Mouse (Mus musculus) spleen, adult 12 weeks (tissue): Measurements from ENCODE around the gene Susd6.
A peak's percentile ranks its signal among the peaks of the same experiment; 100 is the strongest.
"Not testable (repeated sequence)": the region's sequence is repeated elsewhere in the genome, so short reads cannot be mapped to it uniquely, and the experiment has no call there.

ENCODE experiments used
- DNase-seq: peaks from one replicate; pipeline ENCODE4 v3.0.0; 2022; ENCODE audit warnings: low spot score

The Susd6 gene

GRCm38 (mm10) chr12:80785597-80785996 is 4.7 kb upstream of the Susd6 start:
- no peak for DNase-seq

DNA sequence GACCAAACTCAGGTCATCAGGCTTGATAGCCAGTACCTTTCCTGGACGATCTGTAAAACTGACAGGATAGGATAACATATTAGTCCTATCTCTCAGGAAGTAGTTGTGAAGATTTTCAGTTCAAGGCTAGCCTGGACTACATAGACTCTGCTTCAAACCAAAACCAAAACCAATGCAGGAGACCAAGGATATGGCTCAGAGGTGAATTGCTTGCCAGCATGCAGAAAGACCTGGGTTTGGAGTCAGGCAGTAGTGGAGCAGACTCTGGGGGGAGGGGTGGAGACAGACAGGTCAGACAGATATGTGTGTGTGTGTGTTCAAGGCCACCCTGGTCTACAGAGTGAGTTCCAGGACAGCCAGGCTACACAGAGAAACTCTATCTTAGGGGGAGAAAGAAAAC is 3.7 kb upstream of the Susd6 start:
- no peak for DNase-seq

DNA sequence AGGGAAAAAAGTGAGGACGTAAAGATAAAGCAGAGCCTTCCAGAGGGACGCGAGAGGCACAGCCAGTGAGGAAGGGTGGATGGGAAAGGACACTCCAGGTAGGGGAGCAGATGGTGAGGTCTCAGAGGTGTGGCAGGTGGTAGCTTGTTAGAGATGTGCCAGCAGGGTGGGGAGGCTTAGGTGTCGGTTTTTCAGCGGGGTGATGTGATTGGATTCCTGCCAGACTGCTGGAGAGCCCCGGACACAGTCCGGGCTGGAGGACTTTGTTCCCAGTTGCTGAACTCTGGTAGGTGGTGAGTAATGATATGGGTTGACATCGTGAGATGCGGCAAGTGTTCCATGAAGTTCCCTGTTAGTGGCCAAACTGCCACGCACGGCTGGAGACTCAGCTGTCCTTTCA is 2.7 kb upstream of the Susd6 start:
- no peak for DNase-seq

DNA sequence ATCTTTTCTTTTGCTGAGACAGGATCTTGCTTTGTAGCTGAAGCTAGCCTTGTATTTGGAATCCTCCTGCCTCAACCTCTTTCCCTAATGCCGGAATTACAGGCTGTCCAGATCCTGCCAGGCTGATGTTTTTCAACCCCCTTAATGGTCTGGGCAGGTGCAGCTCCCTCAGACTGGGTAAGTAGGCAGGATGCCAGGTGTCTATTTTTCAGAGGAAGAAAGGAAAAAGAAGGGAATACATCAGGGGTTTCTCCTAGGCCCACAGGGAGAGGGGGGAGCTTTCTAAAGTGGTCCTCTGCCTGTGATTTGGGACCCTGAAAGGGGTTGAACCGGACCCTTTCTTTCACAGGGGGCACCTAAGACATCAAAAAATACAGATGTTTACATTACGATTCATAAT is 2.1 kb upstream of the Susd6 start:
- DNase-seq: no peak

- DNase-seq: not testable (repeated sequence)
Observed at GRCm38 (mm10) chr12:80789276-80789675, 1.0 kb upstream of the Susd6 start.

GRCm38 (mm10) chr12:80790700-80791570 is 625 bp downstream of the Susd6 start:
- DNase-seq: no peak

- no peak for DNase-seq
Observed at GRCm38 (mm10) chr12:80791571-80792444, 1.5 kb downstream of the Susd6 start.

DNA sequence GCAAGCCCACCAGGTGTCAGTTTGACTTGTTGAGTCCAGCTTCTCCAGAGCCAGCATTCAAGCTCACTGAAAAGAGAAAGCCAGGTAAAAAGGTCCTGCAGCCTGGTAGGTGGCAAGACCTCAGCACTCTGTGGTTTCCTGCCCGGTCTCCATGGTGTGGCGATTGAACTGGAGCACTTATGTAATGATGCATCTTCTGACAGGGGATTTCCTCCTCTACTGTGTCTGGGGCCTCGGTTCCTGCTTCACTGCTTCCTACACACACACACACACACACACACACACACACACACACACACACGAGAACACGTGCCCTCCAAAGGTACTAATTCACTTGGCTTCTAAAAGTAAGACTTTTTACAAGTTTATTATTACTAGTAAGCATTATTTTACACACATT is 2.6 kb downstream of the Susd6 start:
- DNase-seq: peak; percentile 50

- DNase-seq: no peak
Observed at GRCm38 (mm10) chr12:80793535-80793934, 3.2 kb downstream of the Susd6 start.

DNA sequence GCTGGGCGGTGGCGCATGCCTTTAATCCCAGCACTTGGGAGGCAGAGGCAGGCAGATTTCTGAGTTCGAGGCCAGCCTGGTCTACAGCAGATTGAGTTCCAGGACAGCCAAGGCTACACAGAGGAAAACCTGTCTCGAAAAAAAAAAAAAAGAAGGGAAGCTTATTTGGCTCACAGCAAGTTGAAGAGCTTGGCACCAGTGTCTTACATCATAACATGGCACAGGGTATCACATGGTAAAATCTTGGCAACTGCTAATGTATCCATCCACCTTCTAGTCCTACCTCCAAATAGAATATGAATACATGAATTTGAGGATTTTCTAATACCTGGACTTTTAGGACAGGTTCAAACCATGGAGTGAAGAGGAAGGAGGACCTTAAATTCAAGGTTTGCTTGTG is 4.2 kb downstream of the Susd6 start:
- no peak for DNase-seq

DNA sequence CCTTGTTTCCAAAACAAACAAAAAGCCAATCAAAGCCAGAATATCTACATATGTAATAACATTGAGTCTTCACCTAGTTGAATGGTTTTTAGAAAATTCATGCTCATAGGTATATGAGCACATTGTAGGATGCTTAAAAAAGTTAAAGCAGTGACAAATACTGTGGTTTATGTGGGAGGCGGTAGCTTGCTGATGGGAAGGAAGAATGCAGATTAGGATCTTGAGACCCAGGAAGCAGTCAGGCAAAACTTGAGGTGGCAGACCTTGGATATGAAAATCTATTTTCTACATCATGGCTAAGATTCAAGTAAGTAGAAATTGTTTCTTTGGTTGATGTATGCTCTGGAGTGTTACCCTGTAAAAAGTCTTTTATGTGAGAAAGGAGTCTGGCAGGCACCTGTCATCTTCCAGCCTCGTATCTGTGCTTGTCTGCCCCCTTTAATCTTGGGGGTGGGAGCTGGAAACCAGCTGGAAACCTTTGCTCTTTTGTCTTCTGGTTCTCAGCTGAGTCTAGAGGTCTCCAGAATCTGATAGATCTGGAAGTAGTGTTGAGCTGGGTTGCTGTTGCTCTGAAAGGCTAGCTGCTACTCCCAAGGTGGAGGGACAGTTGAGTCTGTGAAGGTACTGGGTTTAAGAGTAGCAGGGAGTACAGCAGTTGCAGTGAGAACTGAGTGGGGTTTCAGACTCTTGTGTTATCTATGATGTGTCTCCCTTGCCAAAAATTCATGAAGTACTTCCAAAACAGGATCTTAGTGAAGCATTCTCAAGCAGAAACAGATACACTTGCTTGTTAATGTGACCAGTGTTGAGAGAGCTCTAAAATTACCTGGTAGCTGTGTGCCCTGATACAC is 4.8 kb downstream of the Susd6 start:
- DNase-seq: no peak

GRCm38 (mm10) chr12:80798271-80798670 is 8.0 kb downstream of the Susd6 start:
- no peak for DNase-seq

- no peak for DNase-seq
Observed at GRCm38 (mm10) chr12:80800156-80800555, 9.8 kb downstream of the Susd6 start.

GRCm38 (mm10) chr12:80801443-80801842 is 11.1 kb downstream of the Susd6 start:
- DNase-seq: no peak

- no peak for DNase-seq
Observed at GRCm38 (mm10) chr12:80803924-80804323, 13.6 kb downstream of the Susd6 start.

GRCm38 (mm10) chr12:80804861-80805428 is 14.6 kb downstream of the Susd6 start:
- no peak for DNase-seq

DNA sequence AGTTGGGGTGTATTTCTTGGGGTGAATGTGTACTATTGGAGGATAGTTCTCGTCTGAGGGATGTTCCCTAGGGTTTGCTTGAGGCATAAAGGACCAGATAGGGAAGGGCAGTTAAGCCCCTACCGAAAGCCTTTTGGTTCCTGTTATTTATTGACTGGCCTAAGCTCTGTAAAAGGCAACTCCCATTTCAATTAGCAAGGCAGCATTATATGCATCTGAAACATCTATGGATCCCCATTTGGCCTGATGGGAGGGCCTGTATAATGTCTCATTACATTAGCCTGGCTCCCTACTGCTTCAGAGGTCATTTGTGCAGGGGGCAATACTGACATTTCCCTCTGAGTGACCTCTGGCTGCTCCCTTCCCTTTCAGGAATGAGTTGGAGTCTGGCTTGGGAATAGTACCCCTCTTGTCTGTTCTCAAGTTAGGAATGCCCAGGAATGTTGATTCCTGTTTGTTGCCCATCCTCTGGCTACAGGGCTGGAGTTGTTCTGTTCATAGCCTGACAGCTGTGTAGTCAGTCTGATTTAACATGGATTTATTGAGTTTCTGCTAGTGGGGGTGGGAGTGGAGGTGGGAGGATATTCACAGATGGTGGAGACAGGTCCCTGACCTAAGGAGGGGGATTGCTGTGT is 17.3 kb downstream of the Susd6 start:
- no peak for DNase-seq

DNA sequence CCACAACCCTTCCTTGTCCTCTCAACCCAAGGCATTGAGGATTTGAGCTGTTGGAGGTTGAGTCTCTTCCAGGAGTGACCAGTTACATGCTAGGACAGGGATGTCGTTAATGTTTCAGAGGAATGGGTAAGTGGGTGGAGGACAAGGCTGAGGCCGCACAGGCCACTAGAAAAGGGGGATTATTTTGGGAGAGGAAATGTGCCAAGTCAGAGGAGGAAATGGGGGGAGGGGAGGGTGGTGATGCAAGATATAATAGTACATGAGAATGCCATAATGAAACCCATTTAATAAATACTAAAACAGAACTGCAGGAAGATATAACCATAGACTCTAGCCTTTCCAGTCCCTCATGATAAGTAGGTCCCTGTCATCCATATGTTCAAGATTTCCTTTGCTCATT is 19.7 kb downstream of the Susd6 start:
- no peak for DNase-seq

- no peak for DNase-seq
Observed at GRCm38 (mm10) chr12:80811646-80812509, 21.6 kb downstream of the Susd6 start.

DNA sequence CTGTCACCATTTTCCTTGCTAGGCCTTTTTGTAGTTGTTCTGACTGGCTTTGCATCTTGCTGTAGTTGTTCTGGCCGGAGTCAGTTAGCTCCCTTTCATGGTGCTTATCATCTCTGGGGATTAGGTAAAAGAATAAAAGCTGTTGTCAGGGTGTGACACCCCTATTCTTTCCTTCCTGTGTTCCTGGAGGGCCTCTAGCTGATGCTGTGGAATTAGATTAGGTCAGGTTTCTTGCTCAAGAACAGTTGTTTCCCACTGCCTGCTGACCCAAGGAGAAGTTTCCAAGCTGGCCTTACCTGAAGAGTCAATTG is 22.2 kb downstream of the Susd6 start:
- DNase-seq: no peak

DNA sequence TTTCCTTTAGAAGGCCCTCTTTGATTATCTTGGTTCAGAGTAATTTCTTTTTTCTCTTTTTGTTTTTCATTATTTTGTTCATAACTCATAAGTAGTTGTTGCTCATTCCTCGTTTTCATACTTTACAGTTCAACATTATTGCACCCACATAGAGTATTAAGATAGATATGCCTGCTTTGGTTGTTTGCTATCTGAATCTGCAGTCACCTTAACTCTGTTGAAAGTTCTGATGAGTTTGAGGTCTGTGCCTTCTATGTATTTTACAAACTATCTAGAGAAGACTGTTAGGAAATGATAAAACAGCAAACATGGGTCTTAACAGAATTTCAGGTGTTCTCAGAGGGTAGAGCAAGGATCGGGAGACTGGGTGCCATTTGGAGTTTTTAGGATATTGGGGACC is 23.1 kb downstream of the Susd6 start:
- DNase-seq: no peak
